Mouse (Mus musculus): ENCODE data around the gene Pik3r6. TPM values are rescaled to one million over a fixed set of nuclear protein-coding genes. Genes with fewer than 3 reads are reported as not detected.

Gene Pik3r6
- total RNA-seq (2017) = 12.6 to 14.2 TPM (median 13.9 TPM) in 3 replicates

DNA sequence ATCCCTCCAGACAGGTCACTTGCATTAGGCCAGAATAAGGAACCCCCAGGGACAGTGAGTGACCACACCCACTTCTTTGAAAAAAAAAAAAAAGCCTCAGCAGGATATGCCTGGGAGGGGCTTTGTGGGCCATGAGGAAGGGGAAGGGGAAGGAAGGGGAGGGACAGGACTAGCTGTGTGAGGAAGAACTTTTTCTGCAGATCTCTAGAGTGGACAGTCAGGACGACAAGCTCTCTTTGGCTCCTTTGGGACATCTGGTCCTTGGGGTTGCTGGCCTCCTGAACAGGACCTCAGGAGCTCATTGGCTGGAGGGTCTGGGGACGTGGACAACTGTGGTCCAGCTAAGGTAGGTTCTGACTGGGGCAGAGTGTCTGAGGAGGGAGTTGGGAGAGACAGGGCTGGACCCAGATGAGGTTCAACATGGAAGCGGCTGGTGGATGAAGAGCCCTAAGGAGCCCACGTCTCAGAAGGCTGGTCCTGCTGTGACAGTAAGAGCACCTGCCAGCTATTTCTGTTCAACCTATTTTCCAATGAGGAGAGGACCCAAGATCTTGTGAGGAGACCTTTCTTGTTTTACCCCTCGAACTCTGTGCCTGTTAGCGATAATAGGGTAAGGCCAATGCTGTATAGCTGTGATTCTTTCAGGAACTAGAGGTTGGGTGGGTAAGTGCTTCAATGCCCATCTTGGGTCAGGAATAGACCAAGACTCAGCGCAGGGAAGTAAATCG lies at the start of gene Pik3r6:
Gene Pik3r6, plus strand, starts transcription at position 118 of the 728 bp plus-strand sequence.
- ATAC-seq (replicated peaks; ENCODE audit: insufficient number of reproducible peaks, low FRiP score, low TSS enrichment, poor library complexity, severe bottlenecking) = peak; percentile 54

DNA sequence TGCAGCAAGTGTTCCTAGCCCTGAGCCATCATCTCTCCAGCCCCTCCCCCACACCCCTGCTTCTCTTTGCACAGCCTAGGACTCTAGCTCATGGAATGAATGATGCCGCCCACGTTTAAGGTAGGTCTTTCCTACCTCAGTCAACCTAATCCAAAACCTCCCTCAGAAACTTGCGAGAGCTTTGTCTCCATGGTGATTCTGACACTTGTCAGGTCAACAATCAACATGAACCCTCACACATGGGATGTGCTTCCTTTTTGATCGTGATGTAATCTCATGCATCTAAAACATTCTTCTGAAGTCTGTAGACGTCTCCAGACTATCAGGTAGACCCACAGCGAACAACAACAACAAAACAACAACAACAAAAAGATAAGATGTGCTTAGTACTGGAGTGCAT lies 49.5 kb upstream of the Pik3r6 start:
- no peak for ATAC-seq (replicated peaks; ENCODE audit: insufficient number of reproducible peaks, low FRiP score, low TSS enrichment, poor library complexity, severe bottlenecking)

DNA sequence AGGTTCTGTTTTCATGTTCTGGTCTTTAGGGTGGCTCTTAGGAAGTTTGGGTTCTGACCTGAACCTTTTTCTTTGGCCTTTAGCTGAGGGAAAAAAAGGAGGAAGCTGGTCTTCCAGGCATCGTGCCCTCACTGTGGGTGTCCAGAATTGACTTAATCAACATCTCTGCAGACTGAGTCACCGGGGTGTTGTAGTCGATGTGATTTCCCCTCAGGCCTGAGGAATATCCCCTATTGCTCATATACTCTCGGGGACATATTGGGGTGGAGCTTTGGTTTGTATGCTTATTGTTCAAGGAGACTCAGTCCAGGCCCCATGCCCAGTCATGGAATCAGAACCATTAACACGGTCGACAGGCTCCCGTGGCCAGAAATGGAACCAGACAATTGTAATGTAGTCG lies 44.7 kb upstream of the Pik3r6 start:
- ATAC-seq (replicated peaks; ENCODE audit: insufficient number of reproducible peaks, low FRiP score, low TSS enrichment, poor library complexity, severe bottlenecking) = peak; percentile 86

DNA sequence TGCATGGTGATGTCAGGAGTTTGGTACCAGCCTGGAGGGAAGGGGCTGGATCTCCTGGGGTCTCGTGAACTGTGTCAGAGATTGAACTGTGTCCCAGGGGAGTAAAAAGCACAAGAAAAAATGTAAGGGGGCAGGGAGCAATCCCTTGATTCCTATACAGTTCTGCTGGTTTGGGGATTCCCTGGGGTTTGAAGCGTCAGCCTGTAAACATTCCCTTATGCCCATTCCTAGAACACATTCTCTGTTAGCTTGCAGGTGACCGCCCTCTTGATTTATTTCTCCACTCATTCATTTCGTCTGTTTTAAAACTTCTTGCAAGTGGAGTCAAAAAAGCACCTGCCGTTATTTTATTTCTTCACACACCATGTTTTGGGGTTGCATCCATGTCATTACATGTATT lies 43.8 kb upstream of the Pik3r6 start:
- ATAC-seq (replicated peaks; ENCODE audit: insufficient number of reproducible peaks, low FRiP score, low TSS enrichment, poor library complexity, severe bottlenecking) = no peak

DNA sequence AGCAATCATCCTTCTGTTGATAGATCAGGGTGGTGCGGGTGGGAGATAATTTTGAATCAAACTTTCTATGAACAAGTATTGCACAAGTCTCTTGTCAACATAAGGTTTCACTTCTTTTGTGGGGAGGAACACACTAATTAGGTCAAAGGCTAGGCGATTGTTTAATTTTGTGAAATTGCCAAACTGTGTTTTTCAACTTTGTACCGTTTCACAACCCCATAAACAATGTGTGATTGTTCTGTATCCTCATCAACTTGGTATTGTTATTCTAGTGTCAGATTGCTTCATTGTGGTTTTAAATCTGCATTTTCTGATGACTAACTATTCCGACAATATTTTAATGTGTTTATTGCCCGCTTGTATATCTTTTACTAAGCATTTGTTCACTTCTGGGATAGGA lies 43.3 kb upstream of the Pik3r6 start:
- ATAC-seq (replicated peaks; ENCODE audit: insufficient number of reproducible peaks, low FRiP score, low TSS enrichment, poor library complexity, severe bottlenecking) = peak; percentile 67

DNA sequence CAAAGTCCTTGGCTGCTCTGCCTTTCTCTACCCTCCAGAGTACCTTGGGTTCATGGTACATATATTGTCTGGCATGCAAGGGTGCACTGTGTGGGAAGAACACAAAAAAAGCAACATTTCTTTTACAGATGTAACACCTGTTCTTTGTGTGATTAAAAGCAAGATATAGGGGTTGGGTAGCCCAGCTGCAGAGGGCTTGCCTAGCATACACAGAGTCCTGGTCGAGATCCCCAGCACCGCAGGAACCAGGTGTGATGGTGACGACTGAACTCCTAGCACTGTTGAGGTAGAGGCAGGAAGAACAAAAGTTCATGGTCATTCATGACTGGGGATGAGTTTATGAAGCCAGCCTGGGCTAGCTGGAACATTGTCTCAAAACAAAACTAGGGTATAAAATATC lies 40.1 kb upstream of the Pik3r6 start:
- no peak for ATAC-seq (replicated peaks; ENCODE audit: insufficient number of reproducible peaks, low FRiP score, low TSS enrichment, poor library complexity, severe bottlenecking)

DNA sequence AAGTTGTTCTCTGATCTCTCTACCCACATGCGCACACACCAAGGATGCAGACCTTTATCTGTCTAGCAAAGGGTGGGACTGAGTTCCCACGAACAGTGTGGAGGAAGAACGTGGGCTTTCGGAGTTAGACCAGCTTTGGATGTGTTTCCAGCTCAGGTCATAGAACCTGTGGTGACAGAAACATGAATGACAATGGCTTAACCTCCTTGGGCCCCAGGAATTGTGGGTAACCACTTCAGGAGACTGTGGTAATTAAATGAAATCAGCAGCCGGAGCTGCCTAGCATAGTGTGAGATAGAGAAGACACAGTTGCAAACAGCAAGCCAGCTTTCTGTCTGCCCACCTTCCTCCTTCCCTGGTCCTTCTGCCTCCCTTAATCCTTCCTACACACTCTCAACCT lies 38.6 kb upstream of the Pik3r6 start:
- ATAC-seq (replicated peaks; ENCODE audit: insufficient number of reproducible peaks, low FRiP score, low TSS enrichment, poor library complexity, severe bottlenecking) = no peak

DNA sequence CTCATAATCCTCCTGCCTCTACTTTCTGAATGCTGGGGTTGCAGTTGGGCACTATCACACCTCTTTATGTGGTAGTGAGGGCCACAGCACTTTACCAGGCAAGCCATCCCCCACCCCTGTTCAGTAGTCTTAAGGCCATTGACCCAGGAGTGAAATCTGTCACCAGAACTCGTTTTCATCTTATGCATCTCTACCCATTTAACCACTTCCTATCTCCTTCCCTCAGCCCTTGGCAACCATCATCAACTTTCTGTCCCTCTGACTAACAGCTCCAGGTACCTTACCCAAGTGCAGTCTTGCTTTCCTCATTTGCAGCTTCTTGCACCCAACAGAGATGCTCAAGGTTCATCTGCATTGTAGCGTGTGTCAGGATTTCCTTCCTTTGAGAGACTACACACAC lies 37.7 kb upstream of the Pik3r6 start:
- no peak for ATAC-seq (replicated peaks; ENCODE audit: insufficient number of reproducible peaks, low FRiP score, low TSS enrichment, poor library complexity, severe bottlenecking)

DNA sequence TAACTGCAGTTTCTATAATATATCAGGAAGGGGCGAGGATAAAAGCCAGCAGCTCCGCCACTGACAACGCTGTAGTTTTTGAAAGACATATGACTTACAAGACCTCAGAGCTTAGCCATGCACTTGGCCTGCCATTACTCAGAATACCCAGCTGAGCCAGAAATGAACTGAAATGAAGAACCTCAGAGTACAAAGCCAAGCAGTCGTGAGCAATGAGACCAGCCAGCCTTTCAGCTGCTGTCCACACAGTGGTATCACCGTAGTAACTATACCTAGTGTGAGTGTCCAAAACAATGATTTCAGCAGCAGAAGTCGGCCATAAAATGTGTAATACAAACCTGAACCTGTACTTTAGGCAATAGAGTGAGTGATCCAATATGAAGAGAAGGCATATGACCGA lies 35.4 kb upstream of the Pik3r6 start:
- no peak for ATAC-seq (replicated peaks; ENCODE audit: insufficient number of reproducible peaks, low FRiP score, low TSS enrichment, poor library complexity, severe bottlenecking)

DNA sequence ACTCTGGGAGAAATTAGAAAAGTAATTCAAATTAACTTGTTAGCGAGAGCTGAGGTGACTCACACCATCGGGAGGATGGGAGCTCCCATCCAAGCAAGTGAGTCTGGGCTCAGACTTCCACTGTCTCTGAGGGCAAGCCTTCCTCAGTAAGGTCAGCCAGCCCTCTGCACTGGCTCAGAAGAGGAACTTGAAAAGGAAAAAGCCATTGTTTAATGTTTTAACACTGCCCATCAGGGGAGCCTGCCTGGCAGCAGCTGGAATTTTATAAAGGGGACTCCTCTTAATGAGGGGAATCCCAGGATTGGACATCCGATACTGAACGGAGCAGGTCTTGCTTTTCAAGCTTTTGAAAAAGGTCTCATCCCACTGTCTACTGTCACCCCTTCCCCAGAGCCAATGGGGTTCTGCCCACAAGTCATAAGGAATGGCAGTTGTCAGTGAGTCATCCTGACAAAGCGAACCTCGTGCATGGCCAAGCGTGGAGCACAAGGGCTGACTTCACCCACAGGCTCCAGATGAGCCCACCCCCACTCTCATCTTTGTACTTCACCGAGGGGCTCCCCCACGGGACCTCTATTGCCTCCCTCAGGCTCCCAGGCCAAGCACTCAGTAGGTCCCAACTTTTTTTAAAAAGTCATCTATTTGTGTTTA lies 34.7 kb upstream of the Pik3r6 start:
- ATAC-seq (replicated peaks; ENCODE audit: insufficient number of reproducible peaks, low FRiP score, low TSS enrichment, poor library complexity, severe bottlenecking) = no peak

DNA sequence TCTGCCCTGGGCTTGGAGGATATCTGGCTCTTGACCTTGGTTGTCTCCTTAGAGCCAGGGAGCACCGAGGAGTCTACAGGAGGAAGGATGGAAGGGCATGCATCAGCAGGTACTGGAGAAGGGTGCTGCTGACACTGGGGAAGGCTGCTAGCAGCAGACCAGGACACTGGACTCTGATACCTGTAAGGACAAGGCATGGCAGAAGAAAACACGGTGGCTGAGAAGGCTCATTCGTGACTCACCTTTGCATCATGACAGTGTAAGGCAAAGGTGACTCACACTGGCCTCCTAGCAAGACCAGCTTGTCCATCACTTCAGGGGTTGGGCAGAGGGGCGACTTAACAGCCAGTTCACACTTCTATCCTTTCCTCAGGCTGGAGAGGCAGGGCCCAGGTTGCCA lies 33.9 kb upstream of the Pik3r6 start:
- ATAC-seq (replicated peaks; ENCODE audit: insufficient number of reproducible peaks, low FRiP score, low TSS enrichment, poor library complexity, severe bottlenecking) = no peak

DNA sequence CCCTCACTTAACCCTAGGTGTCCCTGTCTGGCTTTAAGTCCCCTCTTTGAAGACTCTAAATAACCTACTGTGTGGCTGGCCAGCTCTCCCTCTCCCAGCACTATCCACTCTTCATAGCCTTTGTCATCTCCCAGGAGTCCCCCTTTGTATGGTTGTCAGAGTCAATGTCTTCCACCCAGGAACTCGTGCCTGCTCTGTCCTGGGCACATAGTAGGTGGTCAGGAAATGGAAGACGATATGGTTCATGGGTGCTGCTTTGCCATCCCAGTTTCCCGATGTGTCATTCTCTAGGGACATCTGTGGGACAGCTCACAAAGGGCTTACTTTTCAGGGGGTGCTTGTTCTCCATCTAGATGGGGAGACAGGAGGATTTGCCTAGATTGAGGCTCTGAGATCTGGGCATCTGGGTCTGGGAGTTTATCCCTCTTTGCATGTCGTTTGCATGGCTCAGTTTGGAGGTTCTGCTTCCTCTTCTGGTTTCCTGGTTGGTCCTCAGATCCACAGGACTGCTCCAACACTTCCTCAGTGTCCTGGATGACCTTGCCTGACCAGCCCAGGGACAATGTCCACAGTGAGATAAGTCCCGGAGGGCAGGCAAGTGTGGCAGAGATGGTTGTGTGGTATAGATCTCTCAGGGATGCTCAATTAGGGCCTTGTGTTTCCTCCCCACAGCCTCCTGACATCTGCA lies 30.5 kb upstream of the Pik3r6 start:
- ATAC-seq (replicated peaks; ENCODE audit: insufficient number of reproducible peaks, low FRiP score, low TSS enrichment, poor library complexity, severe bottlenecking) = no peak

DNA sequence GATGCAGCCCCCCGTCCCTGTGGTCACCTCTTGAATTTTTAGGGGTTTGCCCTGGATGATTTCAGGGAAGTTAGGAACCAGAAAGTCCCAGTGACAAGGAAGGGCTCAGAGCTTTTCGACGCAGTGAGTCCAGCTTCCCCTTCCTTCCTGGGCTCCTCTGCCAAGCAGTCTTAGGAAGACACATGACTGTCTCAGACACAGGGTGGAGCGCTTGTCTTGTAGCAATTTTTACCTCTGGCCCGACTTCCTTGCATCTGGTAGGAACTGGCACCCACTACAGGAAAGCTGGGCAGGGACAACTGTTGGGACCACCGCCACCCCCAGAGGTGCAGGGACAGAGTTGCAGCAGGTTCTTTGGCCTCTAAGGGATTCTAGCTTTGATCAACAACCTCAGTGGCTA lies 28.2 kb upstream of the Pik3r6 start:
- ATAC-seq (replicated peaks; ENCODE audit: insufficient number of reproducible peaks, low FRiP score, low TSS enrichment, poor library complexity, severe bottlenecking) = no peak

DNA sequence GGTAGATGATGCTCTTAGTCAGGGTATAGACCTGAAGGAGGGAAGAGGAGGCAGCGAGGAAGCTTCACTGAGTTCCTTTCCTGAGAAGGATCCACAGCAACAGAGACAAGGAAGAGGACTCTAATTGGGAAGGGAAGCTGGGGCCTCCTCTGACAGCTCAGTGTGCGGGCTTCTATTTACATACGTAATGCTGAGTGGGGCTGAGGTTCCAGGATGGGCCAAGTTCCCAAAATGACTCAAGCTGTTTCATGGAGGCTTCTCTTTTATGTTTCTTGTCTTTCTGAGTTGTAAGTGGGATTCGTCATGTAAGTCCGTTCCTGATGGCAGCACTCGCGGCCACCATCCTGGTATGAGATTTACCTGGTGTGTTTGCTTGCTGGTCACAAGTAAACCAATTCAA lies 27.1 kb upstream of the Pik3r6 start:
- ATAC-seq (replicated peaks; ENCODE audit: insufficient number of reproducible peaks, low FRiP score, low TSS enrichment, poor library complexity, severe bottlenecking) = no peak

DNA sequence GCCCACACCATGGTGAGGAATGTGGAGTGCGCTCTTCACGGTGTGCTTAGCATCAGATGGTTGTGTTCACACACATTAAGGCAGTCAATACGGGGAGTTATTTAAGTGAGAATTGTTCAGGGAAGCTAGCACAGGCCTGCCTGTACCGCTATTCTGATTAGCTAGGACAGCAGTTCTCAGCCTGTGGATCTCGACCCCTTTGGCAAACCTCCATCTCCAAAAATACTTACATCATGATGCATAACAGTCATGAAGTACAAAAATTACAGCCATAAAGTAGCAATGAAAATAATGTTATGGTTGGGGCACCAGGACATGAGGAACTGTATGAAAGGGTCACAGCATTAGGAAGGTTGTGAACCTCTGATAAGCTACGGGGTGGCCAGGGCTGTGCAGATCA lies 25.2 kb upstream of the Pik3r6 start:
- ATAC-seq (replicated peaks; ENCODE audit: insufficient number of reproducible peaks, low FRiP score, low TSS enrichment, poor library complexity, severe bottlenecking) = no peak

DNA sequence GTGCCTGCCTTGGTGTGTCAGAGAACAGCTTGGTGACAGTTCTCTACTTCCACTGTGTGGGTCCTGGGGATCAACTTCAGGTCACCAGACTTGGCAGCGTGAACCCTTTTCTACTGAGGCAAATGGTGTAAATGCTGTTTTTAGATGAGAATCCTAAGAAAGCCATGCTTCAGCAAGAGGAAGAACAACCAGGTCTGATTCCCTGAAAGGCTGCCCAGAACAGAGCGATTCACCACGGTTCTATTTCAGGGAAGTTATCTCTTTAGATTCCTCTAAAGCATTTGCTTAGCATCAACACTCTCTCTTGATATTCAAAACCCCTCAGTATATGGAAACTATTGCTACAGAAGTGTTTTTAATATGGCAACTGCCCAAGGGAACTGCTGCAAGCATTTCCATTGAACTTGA lies 24.2 kb upstream of the Pik3r6 start:
- ATAC-seq (replicated peaks; ENCODE audit: insufficient number of reproducible peaks, low FRiP score, low TSS enrichment, poor library complexity, severe bottlenecking) = no peak

DNA sequence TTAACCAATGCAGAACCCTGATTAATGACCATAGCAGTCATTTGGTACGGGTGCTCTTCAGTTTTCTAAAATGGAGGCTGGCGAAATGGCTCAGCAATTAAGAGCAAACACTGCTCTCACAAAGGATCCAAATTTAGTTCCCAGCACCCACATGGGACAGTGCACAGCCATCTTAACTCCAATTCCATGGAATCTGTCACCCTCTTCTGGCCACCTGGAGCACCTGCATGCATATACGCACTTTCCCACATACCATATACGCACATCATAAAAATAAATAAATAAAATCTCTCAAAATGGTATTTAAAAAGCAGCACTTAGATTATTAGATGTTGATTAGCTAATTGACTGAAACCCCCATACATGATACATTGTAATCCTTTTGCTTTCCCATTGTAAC lies 22.2 kb upstream of the Pik3r6 start:
- ATAC-seq (replicated peaks; ENCODE audit: insufficient number of reproducible peaks, low FRiP score, low TSS enrichment, poor library complexity, severe bottlenecking) = no peak

DNA sequence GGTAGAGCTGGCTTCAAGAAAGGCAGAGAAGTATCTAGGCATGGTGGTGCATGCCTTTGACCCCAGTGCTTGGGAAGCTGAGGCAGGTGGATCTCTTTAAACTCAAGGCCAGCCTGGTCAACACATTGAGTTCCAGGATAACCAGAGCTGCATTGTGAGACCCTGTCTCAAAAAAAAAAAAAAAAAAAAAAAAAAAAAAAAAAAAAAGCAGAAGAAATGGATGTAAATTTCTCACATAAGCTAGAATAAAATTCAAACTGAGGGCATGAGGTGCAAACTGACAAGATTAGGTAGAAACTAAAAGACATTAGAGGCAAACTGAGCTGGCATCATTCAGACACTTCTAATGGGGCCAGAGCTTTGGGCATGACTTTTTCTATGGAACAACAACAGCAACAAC lies 20.8 kb upstream of the Pik3r6 start:
- no peak for ATAC-seq (replicated peaks; ENCODE audit: insufficient number of reproducible peaks, low FRiP score, low TSS enrichment, poor library complexity, severe bottlenecking)

DNA sequence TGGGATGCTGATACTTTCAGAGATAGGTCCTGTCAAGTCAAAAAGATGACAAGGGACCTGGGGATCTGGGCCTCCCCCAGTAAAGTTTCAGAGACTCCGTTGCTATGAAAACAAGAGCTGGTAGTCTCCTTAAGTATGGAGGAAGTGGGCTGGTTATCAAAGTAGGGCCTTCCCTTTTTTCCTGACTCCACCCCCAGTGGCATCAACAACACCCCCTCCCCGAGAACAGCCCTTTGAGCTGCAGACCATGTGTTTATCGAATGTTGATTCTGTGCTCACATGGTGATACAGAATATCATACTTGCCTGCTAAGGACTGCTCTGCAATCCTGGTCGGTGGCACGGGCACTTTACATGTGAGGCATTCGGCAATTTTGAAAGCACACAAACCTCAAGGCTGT lies 19.6 kb upstream of the Pik3r6 start:
- ATAC-seq (replicated peaks; ENCODE audit: insufficient number of reproducible peaks, low FRiP score, low TSS enrichment, poor library complexity, severe bottlenecking) = 0 out of 2 replicates have a peak, but pooled peaks have one; percentile 6

DNA sequence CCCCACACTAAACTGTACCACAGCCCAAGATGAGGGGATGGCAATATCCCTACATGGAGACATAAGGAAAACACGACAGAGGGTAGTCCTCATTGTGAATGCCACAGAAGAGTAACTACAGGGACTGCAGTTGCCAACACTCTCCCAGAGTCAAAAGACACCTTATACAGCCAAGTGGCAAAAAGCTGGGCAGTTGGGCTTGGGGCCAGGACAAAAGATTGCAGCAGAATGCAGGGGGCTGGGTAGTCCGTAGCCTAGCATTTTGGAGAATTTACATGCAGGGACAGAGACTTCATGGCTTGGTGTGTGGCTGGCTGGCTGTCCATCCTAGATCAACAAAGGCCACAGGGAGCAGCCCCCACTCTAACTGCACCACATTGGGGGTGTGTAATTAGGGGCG lies 18.4 kb upstream of the Pik3r6 start:
- ATAC-seq (replicated peaks; ENCODE audit: insufficient number of reproducible peaks, low FRiP score, low TSS enrichment, poor library complexity, severe bottlenecking) = no peak

Measured in monocyte, adult 5-6 weeks (primary cell).